Mouse (Mus musculus) MEL (cell line): ENCODE measurements around the gene Miga1. TPM values are rescaled to one million over a fixed set of nuclear protein-coding genes. Genes with fewer than 3 reads are reported as not detected.

Experiments used
- DNase-seq: peaks from one replicate; pipeline ENCODE4 v3.0.0; 2011; ENCODE audit warnings: low read depth, low spot score
- H3K27ac ChIP-seq: 2 replicates; pipeline ENCODE4 v1.5.1; 2012; ENCODE audit warnings: low read depth, mild to moderate bottlenecking, control low read depth, low read length, moderate library complexity; ENCODE audit not compliant: control insufficient read depth
- H3K27me3 ChIP-seq, 2 experiments: fragments of 150-350 bp in 1 of 2; sonication (generic) in 1 of 2; 2 replicates each; pipeline ENCODE4 v1.6.1; 2012; ENCODE audit warnings: low read length in 2 of 2, mild to moderate bottlenecking in 2 of 2, improper control_type of control experiment in 1 of 2, moderate library complexity in 1 of 2; ENCODE audit not compliant: insufficient read depth in 2 of 2, control insufficient read depth in 1 of 2
- H3K36me3 ChIP-seq, 2 experiments: 2 replicates each; pipeline ENCODE4 v1.6.1; 2012 to 2014; ENCODE audit warnings: low read length in 2 of 2, improper control_type of control experiment in 1 of 2, inconsistent platforms in 1 of 2, mild to moderate bottlenecking in 1 of 2; ENCODE audit not compliant: insufficient read depth in 2 of 2, control insufficient read depth in 1 of 2
- H3K4me1 ChIP-seq, 2 experiments: fragments of 150-350 bp in 1 of 2; sonication (generic) in 1 of 2; 2 replicates each; pipeline ENCODE4 v1.6.1; 2012; ENCODE audit warnings: low read length in 2 of 2, improper control_type of control experiment in 1 of 2, mild to moderate bottlenecking in 1 of 2; ENCODE audit not compliant: insufficient read depth in 2 of 2, control insufficient read depth in 1 of 2
- H3K4me3 ChIP-seq, 2 experiments: fragments of 150-350 bp in 1 of 2; sonication (generic) in 1 of 2; 2 replicates each; pipeline ENCODE4 v1.5.1; 2012; ENCODE audit warnings: low read depth in 2 of 2, low read length in 2 of 2, mild to moderate bottlenecking in 2 of 2, moderate library complexity in 2 of 2, control low read depth in 1 of 2, improper control_type of control experiment in 1 of 2; ENCODE audit not compliant: control insufficient read depth in 1 of 2, insufficient read depth in 1 of 2
- H3K79me2 ChIP-seq: 2 replicates; pipeline ENCODE4 v1.6.1; 2012; ENCODE audit warnings: mild to moderate bottlenecking, low read length, moderate library complexity; ENCODE audit not compliant: control insufficient read depth, poor library complexity, insufficient read depth
- H3K9ac ChIP-seq: 2 replicates; pipeline ENCODE4 v1.6.1; 2012; ENCODE audit warnings: low read depth, mild to moderate bottlenecking, control low read depth, low read length, moderate library complexity; ENCODE audit not compliant: control insufficient read depth, poor library complexity, severe bottlenecking
- H3K9me3 ChIP-seq: fragments of 150-350 bp; sonication (generic); replicated peaks from 2 replicates; pipeline ENCODE4 v1.6.1; 2012; ENCODE audit warnings: mild to moderate bottlenecking, low read length, improper control_type of control experiment, moderate library complexity; ENCODE audit not compliant: insufficient read depth
- BHLHE40 ChIP-seq: IDR thresholded peaks from 2 replicates; pipeline ENCODE4 v1.6.1; 2012; ENCODE audit warnings: low read depth, mild to moderate bottlenecking, inconsistent platforms, low read length, improper control_type of control experiment, borderline replicate concordance
- EP300 ChIP-seq, 2 experiments: IDR thresholded peaks; 2 replicates each; pipeline ENCODE4 v1.6.1; 2011; ENCODE audit warnings: improper control_type of control experiment in 2 of 2, low read length in 2 of 2, low read depth in 1 of 2, mild to moderate bottlenecking in 1 of 2
- ETS1 ChIP-seq: IDR thresholded peaks from 2 replicates; pipeline ENCODE4 v1.6.1; 2012; ENCODE audit warnings: low read depth, mild to moderate bottlenecking, inconsistent platforms, low read length, improper control_type of control experiment, moderate library complexity
- GABPA ChIP-seq: IDR thresholded peaks from 2 replicates; pipeline ENCODE4 v1.6.1; 2012; ENCODE audit warnings: low read depth, mild to moderate bottlenecking, inconsistent platforms, low read length, improper control_type of control experiment, moderate library complexity
- GATA1 ChIP-seq: IDR thresholded peaks from 2 replicates; pipeline ENCODE4 v1.6.1; 2011; ENCODE audit warnings: low read depth, low read length, improper control_type of control experiment
- HCFC1 ChIP-seq: IDR thresholded peaks from 2 replicates; pipeline ENCODE4 v1.6.1; 2012; ENCODE audit warnings: low read depth, mild to moderate bottlenecking, inconsistent platforms, low read length, improper control_type of control experiment, moderate library complexity
- JUND ChIP-seq: IDR thresholded peaks from 2 replicates; pipeline ENCODE4 v1.6.1; 2011; ENCODE audit warnings: low read depth, mild to moderate bottlenecking, improper control_type of control experiment, low read length
- MAFK ChIP-seq: IDR thresholded peaks from 2 replicates; pipeline ENCODE4 v1.6.1; 2011; ENCODE audit warnings: low read depth, mild to moderate bottlenecking, low read length, improper control_type of control experiment, borderline replicate concordance
- MAX ChIP-seq: IDR thresholded peaks from 2 replicates; pipeline ENCODE4 v1.6.1; 2011; ENCODE audit warnings: low read length, improper control_type of control experiment
- MEF2A ChIP-seq: IDR thresholded peaks from 2 replicates; pipeline ENCODE4 v1.6.1; 2014; ENCODE audit warnings: low read depth, mild to moderate bottlenecking, inconsistent platforms, low read length, improper control_type of control experiment; ENCODE audit not compliant: poor library complexity, insufficient replicate concordance, severe bottlenecking; ENCODE audit errors: extremely low read depth
- MXI1 ChIP-seq: IDR thresholded peaks from 2 replicates; pipeline ENCODE4 v1.6.1; 2011; ENCODE audit warnings: mild to moderate bottlenecking, low read depth, low read length, improper control_type of control experiment
- MYB ChIP-seq: IDR thresholded peaks from 2 replicates; pipeline ENCODE4 v1.6.1; 2011; ENCODE audit warnings: mild to moderate bottlenecking, low read depth, low read length, improper control_type of control experiment
- MYC ChIP-seq: IDR thresholded peaks from 2 replicates; pipeline ENCODE4 v1.6.1; 2011; ENCODE audit warnings: low read depth, mild to moderate bottlenecking, low read length, improper control_type of control experiment, moderate library complexity
- NELFE ChIP-seq: IDR thresholded peaks from 2 replicates; pipeline ENCODE4 v1.6.1; 2011; ENCODE audit warnings: low read depth, low read length, improper control_type of control experiment
- POLR2AphosphoS2 ChIP-seq: IDR thresholded peaks from 2 replicates; pipeline ENCODE4 v1.6.1; 2011; ENCODE audit warnings: low read length, improper control_type of control experiment
- POLR2AphosphoS5 ChIP-seq: IDR thresholded peaks from 2 replicates; pipeline ENCODE4 v1.6.1; 2012; ENCODE audit warnings: low read depth, borderline replicate concordance, mild to moderate bottlenecking, inconsistent platforms, low read length, moderate library complexity, mixed read lengths
- RCOR1 ChIP-seq: IDR thresholded peaks from 2 replicates; pipeline ENCODE4 v1.6.1; 2012; ENCODE audit warnings: low read depth, mild to moderate bottlenecking, inconsistent platforms, low read length, improper control_type of control experiment
- SIN3A ChIP-seq: IDR thresholded peaks from 2 replicates; pipeline ENCODE4 v1.6.1; 2012; ENCODE audit warnings: low read length, improper control_type of control experiment, inconsistent platforms
- TAL1 ChIP-seq: IDR thresholded peaks from 2 replicates; pipeline ENCODE4 v1.6.1; 2012; ENCODE audit warnings: mild to moderate bottlenecking, inconsistent platforms, low read length, moderate library complexity, mixed read lengths
- TCF12 ChIP-seq: IDR thresholded peaks from 2 replicates; pipeline ENCODE4 v1.6.1; 2014; ENCODE audit warnings: low read depth, mild to moderate bottlenecking, inconsistent platforms, low read length, improper control_type of control experiment, moderate library complexity
- USF2 ChIP-seq, 2 experiments: IDR thresholded peaks; 2 replicates each; pipeline ENCODE4 v1.6.1; 2011 to 2012; ENCODE audit warnings: improper control_type of control experiment in 2 of 2, low read length in 2 of 2, borderline replicate concordance in 1 of 2, inconsistent platforms in 1 of 2, low read depth in 1 of 2, mild to moderate bottlenecking in 1 of 2; ENCODE audit not compliant: insufficient read depth in 1 of 2
- ZC3H11A ChIP-seq: IDR thresholded peaks from 2 replicates; pipeline ENCODE4 v1.6.1; 2012; ENCODE audit warnings: low read depth, mild to moderate bottlenecking, inconsistent platforms, low read length, improper control_type of control experiment
- ZKSCAN1 ChIP-seq: IDR thresholded peaks from 2 replicates; pipeline ENCODE4 v1.6.1; 2012; ENCODE audit warnings: low read depth, mild to moderate bottlenecking, inconsistent platforms, low read length, improper control_type of control experiment, moderate library complexity
- polyA plus RNA-seq, 2 experiments: library from polyadenylated mRNA; stranded (reverse) in 1 of 2; unstranded in 1 of 2; fragments of >175 nt in 1 of 2; fragments of >200 nt in 1 of 2; gene quantifications; 2 replicates each; pipeline versions ENCODE4 v1.2.1 to v1.2.4; 2012; ENCODE audit warnings: low replicate concordance in 2 of 2, low read depth in 1 of 2; ENCODE audit not compliant: insufficient read length in 2 of 2, insufficient read depth in 1 of 2, missing spikeins in 1 of 2
- total RNA-seq: library from RNA; depleted of rRNA; stranded (reverse); fragments of 300-350 nt; gene quantifications from 2 replicates; pipeline ENCODE4 v1.2.3, GENCODE M21; 2012

Gene Miga1
- total and polyA plus RNA-seq, 3 experiments, result 14.2 to 16.2 TPM; not detected in 1

- Histone ChIP-seq H3K4me1 (peaks cover 0 to 4% of the 10 kb centered on the region in 2 experiments; a peak in 1 of 4 replicates), H3K9me3 (no peaks in the 10 kb centered on the region), H3K27ac (peak overlapping the region; percentile 31; the same call in 1 of the 2 replicates), H3K79me2 (peaks cover 37% of the 10 kb centered on the region), H3K9ac (no peak overlapping the region), H3K36me3 (peaks cover 2 to 17% of the 10 kb centered on the region in 2 experiments; a peak in 3 of 4 replicates), H3K27me3 (no peaks in the 10 kb centered on the region), H3K4me3 (no peak overlapping the region)
- DNase-seq, result peak; percentile 88
- TF ChIP-seq MXI1 (peak; percentile 87), ZKSCAN1 (no peak), POLR2AphosphoS2 (no peak), HCFC1 (peak; percentile 41; the same call in 1 of the 2 replicates), USF2 (IDR thresholded peaks at IDR 0.05; ENCODE audit: borderline replicate concordance in 1 of 2, insufficient read depth in 1 of 2, low read depth in 1 of 2, low read length in 2 of 2) (no peak), MYC (0 out of 2 replicates have a peak, but pooled peaks have one; percentile 51), MYB (0 out of 2 replicates have a peak, but pooled peaks have one; percentile 14), TCF12 (peak; percentile 34; the same call in 1 of the 2 replicates), ETS1 (peak; percentile 96), MEF2A (no peak), MAX (peak; percentile 84), JUND (0 out of 2 replicates have a peak, but pooled peaks have one; percentile 14), POLR2AphosphoS5 (no peak), GABPA (peak; percentile 58; the same call in 1 of the 2 replicates), BHLHE40 (peak; percentile 55; the same call in 1 of the 2 replicates), GATA1 (peak; percentile 54; the same call in 1 of the 2 replicates), TAL1 (peak; percentile 25; the same call in 1 of the 2 replicates), SIN3A (peak; percentile 98), ZC3H11A (no peak), EP300 (IDR thresholded peaks at IDR 0.05; ENCODE audit: low read depth in 1 of 2, low read length in 2 of 2) (peak; percentile 59 to 69), MAFK (no peak), RCOR1 (0 out of 2 replicates have a peak, but pooled peaks have one; percentile 49), NELFE (peak; percentile 23; the same call in 1 of the 2 replicates)
Observed at GRCm38 (mm10) chr3:152355361-152355760, 15.2 kb upstream of the Miga1 start.
